ENCODE assay signal across 23 mouse cellular contexts in the genomic region with DNA sequence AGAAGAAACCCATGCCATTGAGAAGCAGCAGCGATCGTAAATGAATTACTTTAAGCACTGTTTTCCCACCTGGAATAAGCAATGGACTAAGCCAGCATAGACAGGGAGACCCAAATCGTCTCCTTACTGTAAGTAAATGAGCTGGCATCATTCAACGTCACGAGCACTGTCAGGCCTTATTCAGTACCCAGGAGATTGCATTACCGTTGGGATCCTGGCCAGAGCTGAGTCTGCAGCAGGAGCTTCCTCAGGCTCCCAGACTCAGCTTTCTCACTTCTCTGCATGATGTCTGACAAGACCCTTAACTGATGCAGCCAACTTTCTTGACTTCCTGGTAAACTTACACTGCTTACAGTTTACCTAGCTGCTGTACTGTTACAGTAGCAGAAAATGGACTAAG. TPM values are rescaled to one million over a fixed set of nuclear protein-coding genes. Genes with fewer than 3 reads are reported as not detected.
DNase-seq lines count a peak whose midpoint lies in the region; ATAC-seq and TF ChIP-seq lines count a peak whose summit lies in the region.
"Had no signal": no experiment of that assay in that cellular context is flagged by ENCODE, and none has a peak within 500 bp of the region (broad histone marks: within the 10 kb centered on the region; RNA-seq: fewer than 3 reads in every experiment).

No protein-coding gene starts in this region.

- H3K36me3 ChIP-seq in forebrain, embryonic 12.5 days (replicated peaks) = peaks cover 92% of the 10 kb centered on the region

- no peaks in the 10 kb centered on the region for H3K4me1 ChIP-seq in forebrain, embryonic 12.5 days
- H3K4me1 ChIP-seq: embryonic facial prominence, embryonic 12.5 days; embryonic facial prominence, embryonic 15.5 days; forebrain, embryonic 15.5 days; heart, embryonic 10.5 days; heart, embryonic 13.5 days had no signal

- intact Hi-C loops in gastrocnemius, adult 2 months (cut with DNase I) = no loop called here

- no peaks in the 10 kb centered on the region for H3K9me3 ChIP-seq in forebrain, embryonic 12.5 days
- H3K9me3 ChIP-seq: embryonic facial prominence, embryonic 12.5 days; embryonic facial prominence, embryonic 15.5 days; forebrain, embryonic 15.5 days; heart, embryonic 10.5 days; heart, embryonic 13.5 days had no signal

- no peak overlapping the region for H3K4me2 ChIP-seq in forebrain, embryonic 12.5 days
- H3K4me2 ChIP-seq: embryonic facial prominence, embryonic 12.5 days; embryonic facial prominence, embryonic 15.5 days; forebrain, embryonic 15.5 days; heart, embryonic 13.5 days; hindbrain, embryonic 14.5 days had no signal

- 93% methylated on average over 6 of the region's 6 CpGs for WGBS in forebrain, embryonic 12.5 days

- no peak for ATAC-seq in forebrain, embryonic 12.5 days (ENCODE audit: low FRiP score)
- ATAC-seq: forebrain, embryonic 15.5 days; hindbrain, postnatal 0 days; inflammation-experienced regulatory T-cells, adult 6 months; intestine, embryonic 16.5 days; Patski had no signal

- peak; percentile 52 for DNase-seq in adrenal gland, adult 2 months
- no peak for DNase-seq in adrenal gland, adult 8-10 months
- DNase-seq in gastrocnemius, adult 2 months = peak; percentile 86
- no peak for DNase-seq in gastrocnemius, postnatal 10 days
- DNase-seq in brain, adult 2 months (ENCODE audit: low read depth, low spot score) = peak; percentile 57
- DNase-seq in cerebellum, postnatal 36 days = no peak
- DNase-seq: cerebellum, adult 18-20 months; cerebellum, adult 9-10 months; cerebellum, postnatal 14 days; heart, adult 2 months; heart, postnatal 14 days; heart, postnatal 4 days had no signal

- no peak overlapping the region for H3K4me3 ChIP-seq in gastrocnemius, adult 2 months
- no peak overlapping the region for H3K4me3 ChIP-seq in forebrain, embryonic 12.5 days (replicated peaks)
- H3K4me3 ChIP-seq: embryonic facial prominence, embryonic 12.5 days; embryonic facial prominence, embryonic 15.5 days; forebrain, embryonic 15.5 days; heart, adult 2 months; heart, embryonic 10.5 days; heart, embryonic 13.5 days had no signal

- peak overlapping the region; percentile 31; the same call in 1 of the 2 replicates for H3K27ac ChIP-seq in gastrocnemius, adult 2 months
- no peak overlapping the region for H3K27ac ChIP-seq in forebrain, embryonic 12.5 days
- H3K27ac ChIP-seq: embryonic facial prominence, embryonic 12.5 days; embryonic facial prominence, embryonic 15.5 days; forebrain, embryonic 15.5 days; heart, adult 2 months; heart, embryonic 10.5 days; heart, embryonic 13.5 days; hindbrain, embryonic 14.5 days; hindbrain, postnatal 0 days had no signal

- H3K27me3 ChIP-seq in forebrain, embryonic 12.5 days = no peaks in the 10 kb centered on the region
- H3K27me3 ChIP-seq: embryonic facial prominence, embryonic 12.5 days; embryonic facial prominence, embryonic 15.5 days; forebrain, embryonic 15.5 days; heart, embryonic 13.5 days; Patski had no signal

- no peak overlapping the region for H3K9ac ChIP-seq in forebrain, embryonic 12.5 days
- H3K9ac ChIP-seq: embryonic facial prominence, embryonic 12.5 days; embryonic facial prominence, embryonic 15.5 days; forebrain, embryonic 15.5 days; heart, embryonic 13.5 days; hindbrain, embryonic 14.5 days had no signal

- TF ChIP-seq CTCF in gastrocnemius, adult 2 months (IDR thresholded peaks at IDR 0.05) = no peak

RNA-seq across cellular contexts. Expression of gene Rrp7a, which starts 12.1 kb away (rescaled TPM):
- 100 to 1,000 TPM; 123 to 167 TPM for total RNA-seq in adrenal gland, adult 2 months (2021)
- polyA plus RNA-seq in adrenal gland, adult 2 months (2012; rRNA removed) = 128 and 179 TPM in 2 replicates
- 100 to 1,000 TPM; 100 to 115 (median 102) TPM for total RNA-seq in adrenal gland, adult 8-10 months (2022)
- total RNA-seq in gastrocnemius, adult 2 months (2021) = 10 to 100 TPM; 34.3 to 41.3 TPM
- total RNA-seq in gastrocnemius, postnatal 10 days (2021) = 10 to 100 TPM; 41.0 to 44.3 TPM
- 64.8 and 65.9 TPM in 2 replicates for polyA plus RNA-seq in forebrain, embryonic 12.5 days (2016; fragmentation: Nextera tagmentation; extraction: Ambion mirVana)

RNA-seq across cellular contexts. Expression of gene Poldip3, which starts 14.5 kb away (rescaled TPM):
- 10 to 100 TPM; 89.7 to 96.8 TPM for total RNA-seq in adrenal gland, adult 2 months (2021)
- 43.0 and 55.4 TPM in 2 replicates for polyA plus RNA-seq in adrenal gland, adult 2 months (2012; rRNA removed)
- total RNA-seq in adrenal gland, adult 8-10 months (2022) = 100 to 1,000 TPM; 105 to 127 (median 117) TPM
- total RNA-seq in gastrocnemius, adult 2 months (2021) = 10 to 100 TPM; 16.0 to 16.3 TPM
- 10 to 100 TPM; 33.8 to 43.3 TPM for total RNA-seq in gastrocnemius, postnatal 10 days (2021)
- 173 and 177 TPM in 2 replicates for polyA plus RNA-seq in forebrain, embryonic 12.5 days (2016; fragmentation: Nextera tagmentation; extraction: Ambion mirVana)

RNA-seq across cellular contexts. Expression of gene Cyb5r3, which starts 37.7 kb away (rescaled TPM):
- total RNA-seq in adrenal gland, adult 2 months (2021) = 100 to 1,000 TPM; 310 to 426 TPM
- 461 and 645 TPM in 2 replicates for polyA plus RNA-seq in adrenal gland, adult 2 months (2012; rRNA removed)
- total RNA-seq in adrenal gland, adult 8-10 months (2022) = 100 to 1,000 TPM; 296 to 432 (median 354) TPM
- 10 to 100 TPM; 39.2 to 43.1 TPM for total RNA-seq in gastrocnemius, adult 2 months (2021)
- 100 to 1,000 TPM in 1 of 2 experiments, 10 to 100 TPM in 1; 91.3 to 102 TPM for total RNA-seq in gastrocnemius, postnatal 10 days (2021)
- 125 and 140 TPM in 2 replicates for polyA plus RNA-seq in forebrain, embryonic 12.5 days (2016; fragmentation: Nextera tagmentation; extraction: Ambion mirVana)

RNA-seq across cellular contexts. Expression of gene Serhl, which starts 45.4 kb away (rescaled TPM):
- 10 to 100 TPM; 40.0 to 48.8 TPM for total RNA-seq in adrenal gland, adult 2 months (2021)
- polyA plus RNA-seq in adrenal gland, adult 2 months (2012; rRNA removed) = 60.8 and 83.2 TPM in 2 replicates
- 10 to 100 TPM; 42.1 to 73.7 (median 60.6) TPM for total RNA-seq in adrenal gland, adult 8-10 months (2022)
- 10 to 100 TPM; 22.8 to 29.1 TPM for total RNA-seq in gastrocnemius, adult 2 months (2021)
- total RNA-seq in gastrocnemius, postnatal 10 days (2021) = 10 to 100 TPM; 34.8 to 35.4 TPM
- 36.0 and 45.4 TPM in 2 replicates for polyA plus RNA-seq in forebrain, embryonic 12.5 days (2016; fragmentation: Nextera tagmentation; extraction: Ambion mirVana)

Comparison
In these comparisons a context has a peak if more than half of its experiments do, and no peak if none do; other contexts are left out.
1. DNase-seq: peak in adrenal gland, adult 2 months (single experiment), gastrocnemius, adult 2 months (single experiment) and brain, adult 2 months (single experiment); none in adrenal gland, adult 8-10 months (single experiment), gastrocnemius, postnatal 10 days (single experiment) and cerebellum, postnatal 36 days (0 of 2).